Mouse (Mus musculus): ENCODE data around the gene Ccdc114. TPM values are rescaled to one million over a fixed set of nuclear protein-coding genes. Genes with fewer than 3 reads are reported as not detected.
"Not testable (repeated sequence)": the region's sequence is repeated elsewhere in the genome, so short reads cannot be mapped to it uniquely, and the experiment has no call there.

Ccdc114 gene
- polyA plus RNA-seq, 1 experiment from 2014 or later, result 5.3 TPM

DNA sequence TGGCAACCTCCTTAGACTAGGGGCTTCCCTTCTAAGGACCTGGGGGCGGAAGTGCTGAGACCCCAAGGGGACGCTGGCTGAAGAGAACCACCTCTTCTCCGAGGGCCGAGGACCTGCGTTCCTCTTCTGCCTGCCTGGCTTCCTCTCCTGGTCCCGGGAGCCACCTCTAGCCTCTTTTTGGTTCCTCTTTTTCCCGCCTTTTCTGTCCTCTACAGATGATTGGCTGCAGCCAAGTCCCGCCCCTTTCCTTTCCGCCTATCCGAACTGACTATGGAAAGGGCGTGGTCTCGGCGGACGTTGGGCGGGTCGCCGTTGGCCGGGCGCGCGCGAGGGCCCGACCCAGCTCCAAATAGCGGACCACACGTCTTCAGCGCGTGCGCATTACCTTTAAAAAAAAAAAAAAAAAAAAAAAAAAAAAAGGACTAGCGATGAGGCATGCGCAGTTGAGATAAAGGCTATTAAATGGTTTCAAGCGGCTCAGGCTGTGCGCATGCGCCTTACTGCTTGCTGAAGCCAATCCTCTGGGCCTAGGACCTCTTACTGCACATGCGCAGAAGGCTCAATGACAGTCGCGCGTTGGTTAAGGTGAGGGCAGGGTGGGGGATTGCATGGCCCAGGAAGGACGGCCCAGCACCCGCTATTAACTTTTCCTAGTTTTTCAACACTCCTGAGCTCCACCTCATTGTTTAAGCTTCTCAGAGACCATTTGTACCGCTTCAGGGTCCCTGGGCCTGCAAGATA lies 27.2 kb upstream of the Ccdc114 start, which contains the start of the genes Syngr4 and Tmem143:
Gene Syngr4 (minus strand): TSS at position 198 of the 741 bp plus-strand sequence.
Gene Tmem143 (plus strand): TSS at position 425 of the 741 bp plus-strand sequence.
- Histone ChIP-seq H3K9me3 (ENCODE audit: control insufficient read depth, low read length) (no peaks in the 10 kb centered on the region), H3K4me3 (ENCODE audit: low read depth, low read length) (peak within 1 kb of the TSS; percentile 46), H3K27me3 (ENCODE audit: control insufficient read depth, insufficient read depth, low read length) (no peaks in the 10 kb centered on the region), H3K4me2 (replicated peaks; ENCODE audit: low read depth, low read length) (peak within 1 kb of the TSS; percentile 71), H3K9ac (ENCODE audit: low read depth, low read length) (peak within 1 kb of the TSS; percentile 62), H3K27ac (ENCODE audit: low read depth, low read length) (0 out of 2 replicates have a peak within 1 kb of the TSS, but pooled peaks have one; percentile 1), H3K36me3 (ENCODE audit: control insufficient read depth, insufficient read depth, low read length) (no peaks in the 10 kb centered on the region), H3K4me1 (replicated peaks; ENCODE audit: control insufficient read depth, insufficient read depth, low read length) (no peaks in the 10 kb centered on the region)
- ATAC-seq (ENCODE audit: low FRiP score), result peak; percentile 91
- DNase-seq (ENCODE audit: low spot score), result peak; percentile 98
- 2% methylated on average over 40 of the region's 40 CpGs for WGBS

DNA sequence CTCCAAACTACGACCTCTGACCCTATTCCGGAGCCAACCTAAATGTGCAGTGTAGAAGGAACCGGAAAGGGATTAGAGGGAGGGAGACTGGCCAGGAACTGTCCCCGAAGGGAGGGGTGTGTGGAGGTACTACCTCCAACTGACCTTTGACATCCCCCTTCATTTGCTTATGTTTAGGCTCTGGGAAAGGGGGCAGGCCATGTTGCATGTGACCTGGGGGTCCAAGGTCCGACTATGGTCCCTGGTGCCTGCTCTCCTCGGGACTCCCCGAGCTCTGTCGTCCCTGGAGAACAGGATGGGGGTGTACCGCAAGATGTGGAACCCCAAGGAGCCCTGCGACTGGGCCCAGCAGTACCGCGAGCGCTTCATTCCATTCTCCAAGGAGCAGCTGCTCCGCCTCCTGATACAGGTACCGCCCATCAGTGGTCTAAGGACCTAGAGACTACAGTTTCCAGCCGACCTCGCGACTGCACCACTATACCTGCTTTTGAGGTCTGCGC lies 26.6 kb upstream of the Ccdc114 start:
- Histone ChIP-seq H3K27me3 (ENCODE audit: control insufficient read depth, insufficient read depth, low read length) (no peaks in the 10 kb centered on the region), H3K9ac (ENCODE audit: low read depth, low read length) (peak overlapping the region; percentile 62), H3K9me3 (ENCODE audit: control insufficient read depth, low read length) (no peaks in the 10 kb centered on the region), H3K4me3 (ENCODE audit: low read depth, low read length) (peak overlapping the region; percentile 46), H3K36me3 (ENCODE audit: control insufficient read depth, insufficient read depth, low read length) (no peaks in the 10 kb centered on the region), H3K27ac (ENCODE audit: low read depth, low read length) (0 out of 2 replicates have a peak overlapping the region, but pooled peaks have one; percentile 1), H3K4me1 (replicated peaks; ENCODE audit: control insufficient read depth, insufficient read depth, low read length) (no peaks in the 10 kb centered on the region), H3K4me2 (replicated peaks; ENCODE audit: low read depth, low read length) (peak overlapping the region; percentile 71)
- DNase-seq (ENCODE audit: low spot score) (no peak), ATAC-seq (ENCODE audit: low FRiP score) (peak; percentile 79)
- WGBS, result under 1% methylated on average over 19 of the region's 19 CpGs

DNA sequence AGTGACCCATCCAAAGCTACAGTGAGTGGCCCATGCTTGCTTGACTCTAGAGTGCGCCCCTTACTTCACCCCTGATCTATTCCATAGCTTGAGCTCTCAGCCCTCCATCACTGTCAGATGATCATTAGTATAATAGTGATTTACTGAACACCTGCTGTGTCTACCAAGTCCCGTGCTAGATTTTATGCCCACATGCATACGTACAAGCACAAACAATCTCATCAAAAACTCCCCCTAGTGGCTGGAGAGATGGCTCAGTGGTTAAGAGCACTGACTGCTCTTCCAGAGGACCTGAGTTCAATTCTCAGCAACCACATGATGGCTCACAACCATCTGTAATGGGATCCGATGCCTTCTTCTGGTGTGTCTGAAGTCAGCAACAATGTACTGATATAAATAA lies 25.7 kb upstream of the Ccdc114 start:
- H3K27ac ChIP-seq (ENCODE audit: low read depth, low read length); H3K36me3 ChIP-seq (ENCODE audit: control insufficient read depth, insufficient read depth, low read length); H3K27me3 ChIP-seq (ENCODE audit: control insufficient read depth, insufficient read depth, low read length); H3K9me3 ChIP-seq (ENCODE audit: control insufficient read depth, low read length); H3K9ac ChIP-seq (ENCODE audit: low read depth, low read length); ATAC-seq (ENCODE audit: low FRiP score); H3K4me3 ChIP-seq (ENCODE audit: low read depth, low read length); H3K4me1 ChIP-seq (replicated peaks; ENCODE audit: control insufficient read depth, insufficient read depth, low read length); H3K4me2 ChIP-seq (replicated peaks; ENCODE audit: low read depth, low read length): not testable (repeated sequence)
- WGBS, result 56% methylated on average over 4 of the region's 4 CpGs
- DNase-seq (ENCODE audit: low spot score), result peak; percentile 42

DNA sequence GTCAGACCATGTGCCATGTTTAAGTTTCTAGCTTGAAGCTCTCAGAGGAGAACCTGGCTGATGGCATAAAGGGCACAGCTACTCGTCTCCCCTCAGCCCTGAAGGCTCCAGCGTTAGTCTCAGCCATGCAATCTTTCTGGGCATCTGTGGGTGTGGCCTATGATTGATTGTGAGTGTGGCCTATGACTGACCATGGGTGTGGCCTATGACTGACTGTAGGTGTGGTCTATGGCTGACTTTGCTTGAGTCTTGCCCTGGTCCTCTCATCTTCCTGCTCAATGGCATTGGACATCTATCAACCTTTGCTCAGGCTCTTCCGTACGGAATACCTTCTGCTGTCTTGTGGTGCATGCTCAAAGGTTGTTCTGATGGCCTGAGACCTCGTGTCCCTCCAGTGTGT lies 22.3 kb upstream of the Ccdc114 start:
- Histone ChIP-seq H3K27ac (ENCODE audit: low read depth, low read length) (no peak overlapping the region), H3K27me3 (ENCODE audit: control insufficient read depth, insufficient read depth, low read length) (no peaks in the 10 kb centered on the region), H3K4me1 (replicated peaks; ENCODE audit: control insufficient read depth, insufficient read depth, low read length) (no peaks in the 10 kb centered on the region), H3K36me3 (ENCODE audit: control insufficient read depth, insufficient read depth, low read length) (no peaks in the 10 kb centered on the region), H3K4me3 (ENCODE audit: low read depth, low read length) (no peak overlapping the region), H3K9me3 (ENCODE audit: control insufficient read depth, low read length) (no peaks in the 10 kb centered on the region), H3K9ac (ENCODE audit: low read depth, low read length) (no peak overlapping the region), H3K4me2 (replicated peaks; ENCODE audit: low read depth, low read length) (no peak overlapping the region)
- WGBS, result 57% methylated on average over 5 of the region's 5 CpGs
- no peak for ATAC-seq (ENCODE audit: low FRiP score)
- DNase-seq (ENCODE audit: low spot score), result peak; percentile 34

DNA sequence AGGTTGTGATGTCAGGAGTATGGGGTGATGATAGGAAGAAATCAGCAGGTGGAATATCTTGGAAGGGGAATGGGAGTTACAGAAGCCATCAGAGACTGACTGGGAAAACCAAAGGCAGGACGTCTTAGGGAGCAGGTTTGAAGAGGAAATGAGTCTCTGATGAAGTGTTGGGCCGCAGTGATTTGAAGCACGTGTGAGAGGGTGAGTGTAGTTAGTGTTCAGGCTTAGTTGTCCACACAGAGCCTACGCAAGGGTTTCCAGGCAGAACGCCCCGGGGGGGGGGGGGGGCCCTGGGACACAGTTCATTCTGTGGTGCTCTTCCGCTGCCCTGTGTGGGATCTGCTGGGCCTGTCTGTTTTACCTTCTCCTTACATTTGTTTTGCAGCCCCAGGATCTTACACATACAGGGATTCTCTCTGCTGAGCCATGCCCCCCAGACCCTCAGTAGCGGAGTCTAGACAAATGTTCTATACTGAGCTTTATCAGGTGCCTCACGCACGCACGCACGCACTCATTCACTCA lies 21.3 kb upstream of the Ccdc114 start:
- no peak overlapping the region for H3K27ac ChIP-seq (ENCODE audit: low read depth, low read length)
- H3K27me3 ChIP-seq (ENCODE audit: control insufficient read depth, insufficient read depth, low read length), result no peaks in the 10 kb centered on the region
- H3K36me3 ChIP-seq (ENCODE audit: control insufficient read depth, insufficient read depth, low read length), result no peaks in the 10 kb centered on the region
- no peak overlapping the region for H3K4me2 ChIP-seq (replicated peaks; ENCODE audit: low read depth, low read length)
- 87% methylated on average over 10 of the region's 12 CpGs for WGBS
- no peaks in the 10 kb centered on the region for H3K9me3 ChIP-seq (ENCODE audit: control insufficient read depth, low read length)
- no peak overlapping the region for H3K4me3 ChIP-seq (ENCODE audit: low read depth, low read length)
- DNase-seq (ENCODE audit: low spot score), result peak; percentile 35
- ATAC-seq (ENCODE audit: low FRiP score), result no peak
- no peaks in the 10 kb centered on the region for H3K4me1 ChIP-seq (replicated peaks; ENCODE audit: control insufficient read depth, insufficient read depth, low read length)
- no peak overlapping the region for H3K9ac ChIP-seq (ENCODE audit: low read depth, low read length)

DNA sequence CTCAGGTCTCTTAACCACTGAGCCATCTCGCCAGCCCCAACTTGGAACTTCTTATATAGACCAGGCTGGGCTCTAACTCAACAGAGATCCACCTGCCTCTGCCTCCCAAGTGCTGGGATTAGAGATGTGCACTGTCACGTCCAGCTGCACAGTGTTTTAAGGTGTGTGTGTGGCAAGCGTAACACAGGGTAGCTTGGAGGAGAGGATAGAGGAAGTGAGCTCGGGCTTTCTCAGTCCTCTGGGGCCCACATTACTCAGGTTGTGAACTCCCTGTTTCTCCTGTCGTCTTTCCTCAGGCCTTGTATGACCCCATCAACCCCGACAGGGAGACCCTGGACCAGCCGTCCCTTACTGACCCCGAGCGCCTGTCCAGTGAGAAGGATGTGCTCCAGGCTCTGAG lies 17.2 kb upstream of the Ccdc114 start:
- Histone ChIP-seq H3K4me2 (replicated peaks; ENCODE audit: low read depth, low read length) (no peak overlapping the region), H3K4me1 (replicated peaks; ENCODE audit: control insufficient read depth, insufficient read depth, low read length) (no peaks in the 10 kb centered on the region), H3K9ac (ENCODE audit: low read depth, low read length) (no peak overlapping the region), H3K36me3 (ENCODE audit: control insufficient read depth, insufficient read depth, low read length) (no peaks in the 10 kb centered on the region), H3K4me3 (ENCODE audit: low read depth, low read length) (no peak overlapping the region), H3K27ac (ENCODE audit: low read depth, low read length) (no peak overlapping the region), H3K9me3 (ENCODE audit: control insufficient read depth, low read length) (no peaks in the 10 kb centered on the region), H3K27me3 (ENCODE audit: control insufficient read depth, insufficient read depth, low read length) (no peaks in the 10 kb centered on the region)
- WGBS, result 89% methylated on average over 9 of the region's 9 CpGs
- no peak for DNase-seq (ENCODE audit: low spot score)
- no peak for ATAC-seq (ENCODE audit: low FRiP score)

DNA sequence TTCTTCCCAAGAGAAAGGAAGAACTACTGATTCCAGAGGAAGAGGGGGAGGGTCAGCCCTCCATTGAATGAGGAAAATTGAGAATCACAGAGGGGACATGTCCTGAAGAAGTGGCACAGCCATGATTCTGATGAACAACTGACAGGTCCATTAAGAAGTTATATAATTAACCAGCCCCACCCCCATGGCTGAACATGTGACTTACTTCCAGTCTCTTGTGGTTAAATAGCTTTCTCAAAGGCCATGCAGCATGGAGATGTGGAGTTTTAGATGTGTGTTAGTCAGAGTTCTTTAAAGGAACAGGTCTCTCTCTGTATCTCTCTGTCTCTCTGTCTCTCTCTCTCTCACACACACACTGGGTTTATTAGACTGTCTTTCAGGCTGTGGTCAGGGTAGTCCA lies 15.5 kb upstream of the Ccdc114 start:
- Histone ChIP-seq H3K9me3 (ENCODE audit: control insufficient read depth, low read length) (no peaks in the 10 kb centered on the region), H3K36me3 (ENCODE audit: control insufficient read depth, insufficient read depth, low read length) (no peaks in the 10 kb centered on the region), H3K27ac (ENCODE audit: low read depth, low read length) (no peak overlapping the region), H3K4me1 (replicated peaks; ENCODE audit: control insufficient read depth, insufficient read depth, low read length) (no peaks in the 10 kb centered on the region), H3K4me2 (replicated peaks; ENCODE audit: low read depth, low read length) (no peak overlapping the region), H3K4me3 (ENCODE audit: low read depth, low read length) (no peak overlapping the region), H3K27me3 (ENCODE audit: control insufficient read depth, insufficient read depth, low read length) (no peaks in the 10 kb centered on the region), H3K9ac (ENCODE audit: low read depth, low read length) (no peak overlapping the region)
- ATAC-seq (ENCODE audit: low FRiP score) (no peak), DNase-seq (ENCODE audit: low spot score) (no peak)

DNA sequence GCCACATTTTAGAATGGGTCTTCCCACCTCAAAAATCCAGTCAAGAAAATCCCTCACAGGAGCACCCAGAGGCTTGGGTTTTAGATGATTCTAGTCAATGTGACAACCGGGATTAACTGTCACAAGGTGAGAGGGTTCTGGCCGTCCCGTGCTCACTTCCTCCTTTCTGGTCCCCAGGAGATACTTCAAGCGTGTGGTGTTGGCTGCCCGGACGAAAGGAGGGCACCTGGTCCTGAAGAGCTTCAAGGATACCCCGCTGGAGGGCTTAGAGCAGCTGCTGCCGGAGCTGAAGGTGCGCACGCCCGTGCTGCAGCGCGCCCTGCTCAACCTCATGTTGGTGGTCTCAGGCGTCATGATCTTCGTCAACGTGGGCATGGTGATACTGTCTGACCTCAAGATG lies 14.7 kb upstream of the Ccdc114 start:
- DNase-seq (ENCODE audit: low spot score) (no peak), ATAC-seq (ENCODE audit: low FRiP score) (no peak)
- no peak overlapping the region for H3K4me2 ChIP-seq (replicated peaks; ENCODE audit: low read depth, low read length)
- no peaks in the 10 kb centered on the region for H3K4me1 ChIP-seq (replicated peaks; ENCODE audit: control insufficient read depth, insufficient read depth, low read length)
- H3K27ac ChIP-seq (ENCODE audit: low read depth, low read length), result no peak overlapping the region
- H3K9ac ChIP-seq (ENCODE audit: low read depth, low read length), result no peak overlapping the region
- no peaks in the 10 kb centered on the region for H3K36me3 ChIP-seq (ENCODE audit: control insufficient read depth, insufficient read depth, low read length)
- 97% methylated on average over 16 of the region's 16 CpGs for WGBS
- H3K4me3 ChIP-seq (ENCODE audit: low read depth, low read length), result no peak overlapping the region
- H3K9me3 ChIP-seq (ENCODE audit: control insufficient read depth, low read length), result no peaks in the 10 kb centered on the region
- H3K27me3 ChIP-seq (ENCODE audit: control insufficient read depth, insufficient read depth, low read length), result no peaks in the 10 kb centered on the region

DNA sequence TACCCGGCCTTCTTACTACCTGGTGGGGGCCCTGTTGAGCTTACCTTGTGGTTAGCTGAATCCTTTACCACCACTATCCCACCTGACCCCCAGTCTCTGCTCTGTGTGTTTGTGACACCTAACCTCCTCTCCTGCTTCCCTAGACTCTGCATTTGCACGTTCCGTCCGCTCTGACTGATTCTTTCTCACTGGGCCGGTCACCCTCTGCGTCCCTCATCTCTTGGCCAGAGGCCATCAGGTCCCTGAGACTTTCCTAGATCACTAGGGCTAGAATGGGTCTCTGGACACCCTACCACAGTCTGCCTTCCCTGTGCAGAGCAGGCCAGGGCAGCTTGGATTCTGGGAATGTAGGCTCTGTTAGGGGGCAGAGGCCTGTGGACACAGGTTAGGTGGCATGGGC lies 9.8 kb upstream of the Ccdc114 start:
- Histone ChIP-seq H3K27me3 (ENCODE audit: control insufficient read depth, insufficient read depth, low read length) (no peaks in the 10 kb centered on the region), H3K4me3 (ENCODE audit: low read depth, low read length) (no peak overlapping the region), H3K9me3 (ENCODE audit: control insufficient read depth, low read length) (no peaks in the 10 kb centered on the region), H3K36me3 (ENCODE audit: control insufficient read depth, insufficient read depth, low read length) (no peaks in the 10 kb centered on the region), H3K4me1 (replicated peaks; ENCODE audit: control insufficient read depth, insufficient read depth, low read length) (peaks cover 12% of the 10 kb centered on the region), H3K27ac (ENCODE audit: low read depth, low read length) (no peak overlapping the region), H3K9ac (ENCODE audit: low read depth, low read length) (no peak overlapping the region), H3K4me2 (replicated peaks; ENCODE audit: low read depth, low read length) (no peak overlapping the region)
- DNase-seq (ENCODE audit: low spot score), result no peak
- 86% methylated on average over 6 of the region's 6 CpGs for WGBS
- no peak for ATAC-seq (ENCODE audit: low FRiP score)

All from hindbrain, embryonic 11.5 days (tissue).